In the genomic region with DNA sequence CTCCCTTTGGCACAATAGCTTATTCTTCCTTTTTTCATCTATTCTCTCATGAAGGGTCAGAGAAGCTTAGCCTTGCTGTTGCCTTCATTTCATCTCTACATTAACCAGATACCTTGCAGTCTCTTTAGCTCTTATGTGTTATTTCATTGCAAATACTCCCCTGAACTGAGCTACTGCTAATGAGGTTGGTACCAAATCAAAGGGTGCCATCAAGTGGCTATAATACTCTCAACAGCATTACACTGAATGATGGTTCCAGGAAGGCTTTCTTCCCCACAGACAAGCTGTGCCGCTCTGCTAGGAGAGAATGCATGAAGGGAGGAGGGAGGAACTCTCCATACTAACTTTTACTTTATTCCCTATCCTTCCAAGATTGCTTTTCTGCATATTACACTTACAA, we compare ENCODE assay signal across 8 mouse cellular contexts.
DNase-seq lines count a peak whose midpoint lies in the region; ATAC-seq and TF ChIP-seq lines count a peak whose summit lies in the region.

No protein-coding gene starts in this region.

- H3K4me3 ChIP-seq in layer of hippocampus, adult 2 months: no peak overlapping the region

- no peak overlapping the region for H3K27ac ChIP-seq in layer of hippocampus, adult 2 months

- peak; percentile 33 to 58 for DNase-seq in cerebellum, postnatal 14 days
- DNase-seq in cerebellum, adult 11 months: no peak
- DNase-seq in layer of hippocampus, adult 2 months (ENCODE audit: low spot score in 2 of 2): peak; percentile 35 to 41
- no peak for DNase-seq in layer of hippocampus, postnatal 25 days (ENCODE audit: extremely low spot score in 1 of 2, low spot score in 1 of 2)
- DNase-seq in brain, adult 2 months (ENCODE audit: low read depth, low spot score): peak; percentile 75
- DNase-seq in B cell, adult 2 months: no peak

- TF ChIP-seq CTCF in layer of hippocampus, adult 2 months (conservative IDR thresholded peaks at IDR 0.05): peak; percentile 84

- ATAC-seq in megakaryocyte-erythroid progenitor cell, adult 5-6 weeks (replicated peaks; ENCODE audit: low FRiP score, low TSS enrichment, poor library complexity, severe bottlenecking): 0 out of 2 replicates have a peak, but pooled peaks have one; percentile 61
- ATAC-seq in erythroid progenitor cell, adult 5-6 weeks (replicated peaks; ENCODE audit: low FRiP score, poor library complexity, severe bottlenecking): no peak

Comparison
In these comparisons a context has a peak if more than half of its experiments do, and no peak if none do; other contexts are left out.
1. DNase-seq: peak in cerebellum, postnatal 14 days (2 of 2), layer of hippocampus, adult 2 months (2 of 2) and brain, adult 2 months (single experiment); none in cerebellum, adult 11 months (single experiment), layer of hippocampus, postnatal 25 days (0 of 2) and B cell, adult 2 months (0 of 2).